Mouse (Mus musculus) midbrain, embryonic 15.5 days (tissue): ENCODE measurements around the gene Map7. TPM values are rescaled to one million over a fixed set of nuclear protein-coding genes. Genes with fewer than 3 reads are reported as not detected.

ENCODE experiments used
- ATAC-seq: fragments of 200-750 bp; cut with Nextera tagmentation; replicated peaks from 2 replicates; pipeline ENCODE4 v1.8.0; 2017; ENCODE audit warnings: moderate TSS enrichment
- H3K27ac ChIP-seq: fragments of 300-500 bp; sonication (generic); 2 replicates; pipeline ENCODE4 v1.5.1; 2015; ENCODE audit warnings: mild to moderate bottlenecking, inconsistent platforms
- H3K27me3 ChIP-seq: fragments of 300-500 bp; sonication (generic); replicated peaks from 2 replicates; pipeline ENCODE4 v1.6.1; 2015; ENCODE audit warnings: inconsistent platforms
- H3K36me3 ChIP-seq: fragments of 300-500 bp; sonication (generic); replicated peaks from 2 replicates; pipeline ENCODE4 v1.6.1; 2015; ENCODE audit warnings: inconsistent platforms
- H3K4me1 ChIP-seq: fragments of 300-500 bp; sonication (generic); 2 replicates; pipeline ENCODE4 v1.6.1; 2015; ENCODE audit warnings: inconsistent platforms
- H3K4me2 ChIP-seq: fragments of 300-500 bp; sonication (generic); 2 replicates; pipeline ENCODE4 v1.6.1; 2015; ENCODE audit warnings: inconsistent platforms, mild to moderate bottlenecking, moderate library complexity
- H3K4me3 ChIP-seq: fragments of 300-500 bp; sonication (generic); 2 replicates; pipeline ENCODE4 v1.5.1; 2015; ENCODE audit warnings: mild to moderate bottlenecking, inconsistent platforms
- H3K9ac ChIP-seq: fragments of 300-500 bp; sonication (generic); 2 replicates; pipeline ENCODE4 v1.6.1; 2015; ENCODE audit warnings: mild to moderate bottlenecking, inconsistent platforms
- H3K9me3 ChIP-seq: fragments of 300-500 bp; sonication (generic); 2 replicates; pipeline ENCODE4 v1.6.1; 2016; ENCODE audit warnings: inconsistent platforms
- WGBS: fragments of 180-500 bp; shearing (Covaris S2); methylation state at CpG from one replicate; pipeline ENCODE4 v1.1.7; 2015; ENCODE audit warnings: mixed read lengths; 5-methylcytosine and 5-hydroxymethylcytosine counted together
- polyA plus RNA-seq: library from polyadenylated mRNA; unstranded; fragments of >200 nt; fragmentation: Nextera tagmentation; extraction: Ambion mirVana; gene quantifications from 2 replicates; pipeline ENCODE4 v1.2.1, GENCODE M21; 2015

Gene Map7
- polyA plus RNA-seq, 1 experiment from 2014 or later, result 7.7 TPM

- H3K4me3 ChIP-seq, result no peak overlapping the region
- no peaks in the 10 kb centered on the region for H3K9me3 ChIP-seq
- peaks cover 5% of the 10 kb centered on the region for H3K4me1 ChIP-seq
- ATAC-seq, result no peak
- 47% methylated on average over 12 of the region's 12 CpGs for WGBS
- no peaks in the 10 kb centered on the region for H3K27me3 ChIP-seq
- no peaks in the 10 kb centered on the region for H3K36me3 ChIP-seq
- H3K4me2 ChIP-seq, result no peak overlapping the region
- H3K27ac ChIP-seq, result no peak overlapping the region
- H3K9ac ChIP-seq, result no peak overlapping the region
Observed at GRCm38 (mm10) chr10:20178807-20179605, 30.7 kb downstream of the Map7 start.

DNA sequence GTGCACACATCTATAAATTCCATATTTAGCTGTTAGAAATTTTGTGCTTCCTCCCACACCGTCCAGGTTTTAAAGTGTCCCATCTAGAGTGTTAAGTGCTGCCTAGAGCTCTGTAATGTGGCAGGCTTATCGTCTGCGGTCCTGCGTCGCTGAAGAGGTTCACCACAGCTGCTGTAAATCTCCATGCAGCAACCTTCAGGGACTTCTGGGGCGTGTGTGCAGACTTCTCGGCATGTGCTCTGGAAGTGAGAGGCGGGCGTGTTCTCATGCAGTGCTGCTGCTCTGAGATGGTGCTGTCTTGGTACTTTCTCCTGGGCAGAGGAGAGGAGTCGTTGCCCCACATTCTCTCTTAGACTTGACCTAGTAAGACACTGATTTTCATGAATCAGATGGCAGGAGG, 32.9 kb downstream of the Map7 start:
- 55% methylated on average over 10 of the region's 10 CpGs for WGBS
- Histone ChIP-seq H3K27ac (no peak overlapping the region), H3K27me3 (no peaks in the 10 kb centered on the region)

GRCm38 (mm10) chr10:20181680-20182399, 33.6 kb downstream of the Map7 start:
- ATAC-seq, result 0 out of 2 replicates have a peak, but pooled peaks have one; percentile 34
- WGBS, result 47% methylated on average over 11 of the region's 11 CpGs
- H3K27me3 ChIP-seq, result no peaks in the 10 kb centered on the region

More for the DNA sequence above, 32.9 kb downstream of the Map7 start:
- Histone ChIP-seq H3K4me3 (no peak overlapping the region), H3K9ac (no peak overlapping the region), H3K9me3 (no peaks in the 10 kb centered on the region), H3K4me1 (peaks cover 5% of the 10 kb centered on the region), H3K36me3 (no peaks in the 10 kb centered on the region), H3K4me2 (no peak overlapping the region)
- no peak; the same call in 1 of the 2 replicates for ATAC-seq

DNA sequence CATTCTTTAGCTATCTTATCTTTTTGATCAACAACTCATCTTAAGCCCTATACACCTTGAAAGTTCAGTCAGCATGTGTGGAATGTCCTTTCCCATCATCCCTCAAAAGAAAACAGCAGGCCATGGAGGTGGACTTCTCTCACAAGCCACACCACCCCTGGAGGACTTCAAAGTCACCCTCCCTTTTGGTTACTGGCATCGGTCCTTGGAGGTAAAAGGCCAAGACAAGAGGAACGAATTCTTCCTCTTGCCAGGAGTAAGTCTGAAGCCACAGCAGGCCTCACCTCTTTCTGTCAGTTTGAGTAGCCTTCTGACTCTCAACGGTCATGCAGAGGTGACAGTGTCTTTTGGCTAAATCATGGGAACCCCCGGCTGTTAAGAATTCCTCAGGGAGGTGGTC, 36.1 kb downstream of the Map7 start:
- Histone ChIP-seq H3K9ac (no peak overlapping the region), H3K36me3 (no peaks in the 10 kb centered on the region), H3K9me3 (no peaks in the 10 kb centered on the region), H3K4me2 (no peak overlapping the region), H3K4me1 (peaks cover 5% of the 10 kb centered on the region), H3K27ac (no peak overlapping the region), H3K27me3 (no peaks in the 10 kb centered on the region), H3K4me3 (no peak overlapping the region)
- 84% methylated on average over 4 of the region's 4 CpGs for WGBS
- ATAC-seq, result no peak

More at GRCm38 (mm10) chr10:20181680-20182399, 33.6 kb downstream of the Map7 start:
- Histone ChIP-seq H3K36me3 (no peaks in the 10 kb centered on the region), H3K4me1 (peaks cover 5% of the 10 kb centered on the region), H3K4me2 (no peak overlapping the region), H3K9ac (no peak overlapping the region), H3K9me3 (no peaks in the 10 kb centered on the region), H3K4me3 (no peak overlapping the region), H3K27ac (no peak overlapping the region)

GRCm38 (mm10) chr10:20185264-20185663, 37.0 kb downstream of the Map7 start:
- Histone ChIP-seq H3K9me3 (no peaks in the 10 kb centered on the region), H3K27me3 (no peaks in the 10 kb centered on the region), H3K4me2 (no peak overlapping the region), H3K36me3 (no peaks in the 10 kb centered on the region), H3K4me1 (peaks cover 5% of the 10 kb centered on the region), H3K4me3 (no peak overlapping the region), H3K27ac (no peak overlapping the region), H3K9ac (no peak overlapping the region)
- 85% methylated on average over 4 of the region's 4 CpGs for WGBS
- ATAC-seq, result no peak

- WGBS, result 96% methylated on average over 2 of the region's 2 CpGs
- Histone ChIP-seq H3K4me2 (no peak overlapping the region), H3K4me1 (peaks cover 5% of the 10 kb centered on the region), H3K4me3 (no peak overlapping the region), H3K36me3 (no peaks in the 10 kb centered on the region), H3K27me3 (no peaks in the 10 kb centered on the region), H3K9ac (no peak overlapping the region), H3K9me3 (no peaks in the 10 kb centered on the region), H3K27ac (no peak overlapping the region)
- no peak for ATAC-seq
Observed at GRCm38 (mm10) chr10:20185806-20186205, 37.5 kb downstream of the Map7 start.

GRCm38 (mm10) chr10:20186800-20187273, 38.6 kb downstream of the Map7 start:
- Histone ChIP-seq H3K27ac (no peak overlapping the region), H3K9me3 (no peaks in the 10 kb centered on the region), H3K4me1 (peaks cover 3% of the 10 kb centered on the region; the same call in 1 of the 2 replicates), H3K27me3 (no peaks in the 10 kb centered on the region), H3K4me2 (no peak overlapping the region), H3K36me3 (no peaks in the 10 kb centered on the region), H3K4me3 (no peak overlapping the region), H3K9ac (no peak overlapping the region)
- no peak for ATAC-seq
- WGBS, result 85% methylated on average over 5 of the region's 5 CpGs

GRCm38 (mm10) chr10:20190139-20190747, 42.0 kb downstream of the Map7 start:
- Histone ChIP-seq H3K4me1 (0 out of 2 replicates have a peak, but pooled peaks cover 2% of the 10 kb centered on the region), H3K27me3 (no peaks in the 10 kb centered on the region), H3K36me3 (no peaks in the 10 kb centered on the region), H3K4me3 (no peak overlapping the region), H3K27ac (no peak overlapping the region), H3K9ac (no peak overlapping the region), H3K4me2 (no peak overlapping the region), H3K9me3 (no peaks in the 10 kb centered on the region)
- no peak for ATAC-seq
- WGBS, result 91% methylated on average over 6 of the region's 6 CpGs

DNA sequence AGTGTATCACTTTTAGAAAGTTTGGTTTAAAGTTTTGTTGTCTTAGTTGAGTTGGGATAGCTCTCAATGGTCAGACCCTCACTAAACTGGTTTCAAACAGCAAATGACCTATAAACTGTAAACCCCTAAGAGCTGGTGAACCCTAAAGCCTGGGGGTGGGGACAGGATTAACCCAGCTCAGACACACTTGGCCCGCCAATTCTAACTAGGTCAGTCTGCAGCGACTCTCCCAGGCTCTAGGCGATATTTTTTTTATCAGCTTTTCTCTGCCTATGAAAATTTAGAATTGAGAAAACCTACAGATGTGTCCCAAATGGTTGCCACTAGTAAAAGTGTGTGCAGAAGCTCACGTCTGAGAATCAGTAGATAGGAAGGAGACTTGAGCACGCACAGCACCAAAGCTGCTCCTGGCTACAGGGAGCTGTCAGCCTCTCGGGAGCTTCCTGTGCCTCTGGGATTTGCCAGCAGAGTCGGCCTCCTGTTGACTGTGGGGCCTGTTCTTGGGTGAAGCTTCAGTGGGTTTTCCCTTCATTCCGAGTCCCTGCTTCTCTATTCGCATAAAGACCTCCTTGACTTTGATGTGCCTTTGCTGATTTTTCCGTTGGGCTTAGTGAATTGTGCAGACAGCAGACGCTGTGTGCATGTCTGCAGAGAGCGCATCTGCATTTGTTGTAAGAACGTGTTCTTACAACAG, 46.7 kb downstream of the Map7 start:
- WGBS, result 15% methylated on average over 13 of the region's 13 CpGs
- no peaks in the 10 kb centered on the region for H3K27me3 ChIP-seq
- no peak for ATAC-seq

GRCm38 (mm10) chr10:20197039-20197438, 48.8 kb downstream of the Map7 start:
- no peaks in the 10 kb centered on the region for H3K36me3 ChIP-seq

More for the DNA sequence above, 46.7 kb downstream of the Map7 start:
- H3K36me3 ChIP-seq, result no peaks in the 10 kb centered on the region
- no peak overlapping the region for H3K9ac ChIP-seq
- H3K27ac ChIP-seq, result no peak overlapping the region
- no peak overlapping the region for H3K4me2 ChIP-seq
- H3K4me3 ChIP-seq, result no peak overlapping the region
- no peaks in the 10 kb centered on the region for H3K9me3 ChIP-seq
- peaks cover 7% of the 10 kb centered on the region; the same call in 1 of the 2 replicates for H3K4me1 ChIP-seq

DNA sequence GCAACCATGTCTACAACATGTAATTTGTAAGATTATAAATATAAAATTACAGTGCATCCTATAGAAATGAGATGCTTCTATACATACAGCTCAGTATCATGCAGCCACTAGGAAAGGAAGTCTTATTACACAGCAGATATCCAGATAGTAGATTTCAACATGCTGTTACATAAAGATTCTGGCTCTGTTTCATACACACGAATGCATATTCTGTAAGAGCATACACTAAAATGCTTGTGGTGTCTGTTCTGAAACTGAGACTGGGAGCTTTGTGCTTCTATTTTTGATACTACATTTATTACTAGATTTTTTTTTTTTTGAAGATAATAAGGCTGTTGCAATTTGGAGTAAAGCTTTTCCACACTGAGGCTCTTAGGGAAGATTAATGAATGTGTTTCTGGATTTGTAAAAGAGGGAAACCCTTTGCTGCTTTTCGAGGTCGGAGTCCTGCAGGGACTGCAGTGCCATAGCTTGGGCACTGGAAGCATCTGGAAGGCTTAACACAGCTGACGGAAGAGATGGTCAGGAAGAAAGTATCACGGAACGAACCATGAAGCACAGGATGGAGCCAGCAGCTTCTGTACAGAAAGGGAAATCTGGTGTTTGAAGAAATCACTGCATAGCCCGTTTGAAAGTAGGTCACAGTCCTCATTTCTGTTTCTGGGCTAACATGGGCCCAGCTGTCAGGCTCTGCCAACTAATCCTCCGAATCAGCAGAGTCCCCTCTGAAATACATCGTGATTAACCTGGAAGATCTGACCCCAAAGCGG, 50.9 kb downstream of the Map7 start:
- WGBS, result 59% methylated on average over 10 of the region's 10 CpGs
- Histone ChIP-seq H3K36me3 (no peaks in the 10 kb centered on the region), H3K27me3 (no peaks in the 10 kb centered on the region), H3K4me1 (peaks cover 7% of the 10 kb centered on the region; the same call in 1 of the 2 replicates), H3K9ac (no peak overlapping the region), H3K27ac (no peak overlapping the region), H3K4me2 (no peak overlapping the region), H3K9me3 (no peaks in the 10 kb centered on the region), H3K4me3 (no peak overlapping the region)
- no peak for ATAC-seq

More at GRCm38 (mm10) chr10:20197039-20197438, 48.8 kb downstream of the Map7 start:
- Histone ChIP-seq H3K27ac (no peak overlapping the region), H3K9ac (no peak overlapping the region), H3K4me3 (no peak overlapping the region), H3K4me2 (no peak overlapping the region), H3K9me3 (no peaks in the 10 kb centered on the region), H3K27me3 (no peaks in the 10 kb centered on the region), H3K4me1 (peaks cover 7% of the 10 kb centered on the region; the same call in 1 of the 2 replicates)
- 81% methylated on average over 7 of the region's 7 CpGs for WGBS
- no peak for ATAC-seq
